Mouse (Mus musculus) frontal cortex, postnatal 36 days (tissue): Measurements from ENCODE around the gene Romo1.
A peak's percentile ranks its signal among the peaks of the same experiment; 100 is the strongest.
"Not testable (repeated sequence)": the region's sequence is repeated elsewhere in the genome, so short reads cannot be mapped to it uniquely, and the experiment has no call there.

Experiments
- DNase-seq, 2 experiments: peaks; one replicate each; pipeline ENCODE4 v3.0.0; 2022; ENCODE audit warnings: low spot score in 2 of 2

Gene Romo1

DNA sequence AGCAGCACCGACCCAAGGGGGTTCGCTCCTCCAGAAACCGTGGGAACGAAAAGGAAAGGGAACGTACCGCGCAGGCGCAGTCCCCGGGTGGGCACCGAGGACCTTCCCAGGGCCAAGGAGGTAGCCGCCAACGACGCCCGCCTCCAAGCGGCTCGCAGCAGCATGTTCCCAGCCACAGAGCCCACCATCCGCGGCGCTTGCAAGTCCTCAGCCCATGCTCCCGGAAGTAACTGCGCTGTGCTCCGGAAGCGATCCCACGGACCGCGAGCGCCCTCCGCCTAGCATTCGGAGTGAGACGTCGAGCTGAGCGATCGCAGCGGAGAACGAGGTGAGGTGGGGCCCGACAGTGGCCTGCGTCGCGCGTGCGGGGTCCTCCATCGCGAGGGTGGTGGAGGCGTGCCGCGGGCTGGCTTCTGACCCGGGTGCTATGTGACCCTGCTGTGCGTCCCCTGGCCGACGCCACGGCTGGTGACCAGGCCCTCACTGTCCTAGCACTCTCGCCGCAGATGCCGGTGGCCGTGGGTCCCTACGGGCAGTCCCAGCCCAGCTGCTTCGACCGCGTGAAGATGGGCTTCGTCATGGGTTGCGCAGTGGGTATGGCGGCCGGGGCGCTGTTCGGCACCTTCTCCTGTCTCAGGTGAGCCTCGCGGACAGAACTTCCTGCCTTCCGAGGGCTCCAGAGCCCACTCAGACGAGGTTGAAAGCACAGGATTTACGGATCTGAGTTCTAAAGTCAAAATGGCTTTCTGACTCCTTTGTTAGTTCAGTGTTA is at the start of gene Romo1, which contains the start of gene Nfs1:
Gene Romo1, plus strand, starts transcription at position 87 of the 772 bp plus-strand sequence.
Gene Nfs1, minus strand, starts transcription at position 234 of the 772 bp plus-strand sequence.
- DNase-seq, result peak; percentile 94

DNA sequence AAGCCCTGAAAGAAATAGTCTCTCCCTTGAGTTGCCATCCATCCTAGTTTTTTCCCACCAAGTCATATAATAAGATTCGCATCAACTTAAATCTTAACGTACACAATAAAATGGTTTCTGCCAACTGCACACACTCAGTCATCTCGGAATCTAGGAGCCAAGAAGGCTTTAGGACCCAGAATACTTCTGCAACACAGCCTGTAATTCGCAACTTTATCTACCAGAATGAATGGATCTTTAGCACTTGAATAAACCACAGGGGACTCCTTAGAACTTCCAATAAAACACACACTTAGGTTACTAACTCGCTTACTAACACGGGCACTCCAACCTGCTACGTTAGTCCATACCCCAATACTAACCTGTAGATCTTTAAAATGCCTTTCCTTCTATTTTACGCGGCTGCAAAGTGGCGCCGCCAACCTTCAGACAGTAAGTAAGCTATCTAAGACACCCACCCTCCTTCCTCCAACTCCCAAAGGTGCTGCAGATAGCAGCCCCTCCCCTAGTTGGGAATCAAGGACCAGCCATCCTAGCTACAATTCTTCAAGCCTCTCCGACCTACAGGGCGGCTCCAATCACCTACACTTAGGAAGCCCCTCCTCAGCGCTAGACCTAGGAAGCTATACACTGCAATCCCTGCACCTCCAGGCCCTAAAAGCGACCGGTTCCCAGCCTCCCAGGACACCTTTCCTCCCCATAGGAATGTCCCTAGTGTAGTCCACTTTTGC is 33.0 kb upstream of the Romo1 start:
- DNase-seq, result peak; percentile 29 to 32

DNA sequence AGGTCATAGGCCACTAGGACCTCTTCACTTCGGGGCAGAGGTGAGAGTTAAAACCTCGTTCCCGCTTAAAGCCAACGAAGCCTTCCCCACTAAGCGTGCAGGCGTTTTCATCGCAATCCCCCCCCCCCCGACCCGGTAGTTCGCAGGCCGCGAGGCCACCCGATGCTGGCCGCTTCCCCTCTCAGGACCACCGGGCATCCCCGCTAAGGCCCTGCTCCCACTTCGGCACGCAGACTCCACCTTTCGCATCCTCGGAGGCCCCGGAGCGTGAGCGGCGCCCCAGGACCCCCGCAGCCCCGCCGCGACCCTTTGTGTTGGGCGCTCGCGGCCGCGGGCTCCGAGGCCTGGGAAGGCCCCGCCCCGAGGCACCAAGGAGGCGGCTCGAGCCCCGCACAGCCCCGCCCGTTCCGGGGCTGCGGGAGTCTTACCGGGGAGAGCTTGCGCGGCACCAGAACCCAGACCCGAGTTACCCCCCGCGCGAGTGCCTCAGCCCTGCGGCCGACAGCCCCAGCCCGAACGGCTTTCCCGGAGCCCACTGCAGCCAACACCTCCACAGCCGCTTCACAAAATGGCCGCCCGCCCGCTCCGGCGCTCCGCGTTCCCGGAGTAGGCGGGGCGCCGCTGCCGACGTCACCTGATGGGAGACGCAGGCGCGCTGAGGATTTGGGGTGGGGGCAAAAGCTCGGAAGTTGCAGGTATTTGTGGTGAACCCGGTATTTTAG is 32.3 kb upstream of the Romo1 start, which contains the start of the genes Cpne1 and Rbm12:
Gene Cpne1, minus strand, starts transcription at position 608 of the 722 bp plus-strand sequence.
Gene Rbm12, minus strand, starts transcription at position 621 of the 722 bp plus-strand sequence.
- peak; percentile 90 to 92 for DNase-seq

DNA sequence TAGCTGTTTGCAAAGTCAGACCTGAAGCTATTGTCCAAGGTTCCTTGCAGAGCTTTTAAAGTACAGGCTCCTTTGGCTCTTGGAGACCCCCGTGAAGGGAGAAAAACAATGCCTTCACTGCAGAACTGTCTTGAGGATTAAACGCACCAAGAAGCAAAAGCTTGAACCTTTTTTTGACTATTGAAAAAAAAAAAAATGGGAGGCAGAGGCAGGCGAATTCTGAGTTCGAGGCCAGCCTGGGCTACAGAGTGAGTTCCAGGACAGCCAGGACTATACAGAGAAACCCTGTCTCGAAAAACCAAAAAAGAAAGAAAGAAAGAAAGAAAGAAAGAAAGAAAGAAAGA is 31.8 kb upstream of the Romo1 start:
- DNase-seq, result not testable (repeated sequence)

GRCm38 (mm10) chr2:156119566-156119965 is 24.3 kb upstream of the Romo1 start:
- no peak for DNase-seq

GRCm38 (mm10) chr2:156123731-156124130 is 20.1 kb upstream of the Romo1 start:
- DNase-seq, result no peak

GRCm38 (mm10) chr2:156126992-156127391 is 16.8 kb upstream of the Romo1 start, which contains the start of gene Gm28036:
Gene Gm28036 (minus strand): TSS chr2:156127092.
- DNase-seq, result no peak

- no peak for DNase-seq
These were observed 9.7 kb upstream of the Romo1 start for GRCm38 (mm10) chr2:156134161-156134560.

- no peak for DNase-seq
These were observed 8.1 kb upstream of the Romo1 start for GRCm38 (mm10) chr2:156135695-156136094.

DNA sequence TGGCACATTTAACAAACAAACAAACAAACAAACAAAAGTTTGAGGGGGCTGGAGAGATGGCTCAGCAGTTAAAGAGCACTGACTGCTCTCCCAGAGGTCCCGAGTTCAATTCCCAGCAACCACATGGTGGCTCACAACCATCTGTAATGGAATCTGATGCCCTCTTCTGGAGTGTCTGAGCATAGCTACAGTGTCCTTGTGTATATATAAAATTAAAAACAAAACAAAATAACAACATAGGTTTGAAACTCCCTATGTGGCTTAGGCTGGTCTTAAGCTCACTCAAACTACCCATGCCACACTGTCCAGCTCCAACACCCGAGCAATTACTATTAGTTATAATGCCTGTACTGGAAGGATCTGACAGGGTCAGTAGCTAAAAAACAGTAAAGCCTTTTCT is 1.0 kb upstream of the Romo1 start:
- no peak for DNase-seq

GRCm38 (mm10) chr2:156143367-156143766 is 472 bp upstream of the Romo1 start:
- peak in 1 of 2 experiments; percentile 4 for DNase-seq

- DNase-seq, result no peak
These were observed 1.8 kb downstream of the Romo1 start for GRCm38 (mm10) chr2:156145486-156146130.

DNA sequence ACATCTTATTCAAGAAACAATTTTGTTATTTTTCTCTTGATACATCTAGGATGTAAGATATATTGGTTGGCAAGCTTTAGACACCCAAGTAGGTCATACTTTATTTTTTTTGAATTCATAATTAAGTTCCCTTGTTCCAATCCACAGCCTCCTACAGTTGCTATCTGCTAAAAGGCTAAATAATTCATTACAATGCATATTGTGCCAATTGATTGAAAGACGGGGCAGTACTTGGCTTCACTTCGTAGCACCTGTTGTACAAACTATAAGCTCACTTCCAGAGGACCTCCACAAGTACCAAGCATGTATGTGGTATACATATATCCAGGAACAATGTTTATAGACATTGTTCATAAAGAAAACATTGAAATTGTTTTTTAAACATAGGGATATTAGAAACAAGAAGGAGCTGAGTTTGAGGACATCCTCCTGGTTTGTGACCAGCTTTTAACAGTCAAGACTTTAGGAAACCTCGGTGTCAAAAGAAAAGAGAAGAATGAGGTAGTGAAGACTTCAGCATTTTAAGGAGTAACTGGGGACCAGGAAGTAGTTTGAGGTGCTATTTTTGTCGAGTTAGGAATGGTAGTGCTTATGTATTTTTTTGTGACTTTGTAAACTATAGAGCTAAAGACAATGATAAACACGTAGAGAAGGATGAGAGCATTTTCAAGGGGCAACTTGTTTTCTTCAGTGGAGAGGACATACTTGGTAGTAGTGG is 2.6 kb downstream of the Romo1 start:
- DNase-seq, result no peak

GRCm38 (mm10) chr2:156147316-156147915 is 3.6 kb downstream of the Romo1 start:
- DNase-seq, result no peak

DNA sequence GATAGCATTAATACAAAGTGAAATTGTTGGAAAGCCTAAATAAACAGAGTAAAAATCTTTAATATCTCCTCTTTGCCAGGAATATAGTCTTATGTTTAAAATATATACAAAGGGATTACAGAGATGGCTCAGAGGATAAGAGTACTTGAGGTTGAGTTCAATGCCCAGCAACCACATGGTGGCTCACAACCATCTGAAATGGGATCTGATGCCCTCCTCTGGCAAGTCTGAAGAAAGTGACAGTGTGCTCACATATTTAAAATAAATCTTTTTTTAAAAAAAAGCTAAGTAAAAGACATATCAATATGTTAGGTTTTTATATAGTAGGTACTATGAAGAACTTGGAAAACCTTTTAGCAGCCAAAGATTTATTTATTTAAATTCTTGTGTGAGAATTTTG is 7.7 kb downstream of the Romo1 start:
- no peak for DNase-seq

- no peak for DNase-seq
These were observed 21.6 kb downstream of the Romo1 start for GRCm38 (mm10) chr2:156165478-156165877.

DNA sequence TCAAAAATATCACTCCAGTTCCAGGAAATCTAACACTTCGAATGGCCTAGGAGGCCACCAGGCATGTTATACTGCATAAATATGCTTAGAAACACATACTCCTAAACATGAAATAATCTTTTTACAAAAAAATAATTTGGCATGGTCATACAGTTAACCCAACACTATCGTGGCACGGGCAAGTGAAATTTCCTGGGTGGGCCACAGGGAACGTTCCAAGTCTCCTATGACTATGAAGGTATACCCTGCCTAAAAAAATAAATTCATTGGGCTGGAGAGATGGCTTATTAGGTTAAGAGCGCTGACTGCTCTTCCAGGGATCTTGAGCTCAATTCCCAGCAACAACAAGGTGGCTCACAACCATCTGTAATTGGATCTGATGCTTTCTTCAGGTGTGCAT is 22.7 kb downstream of the Romo1 start:
- DNase-seq, result no peak

- DNase-seq, result no peak
These were observed 33.2 kb downstream of the Romo1 start for GRCm38 (mm10) chr2:156177079-156177478.

- DNase-seq, result no peak
These were observed 33.8 kb downstream of the Romo1 start for GRCm38 (mm10) chr2:156177651-156178050.

DNA sequence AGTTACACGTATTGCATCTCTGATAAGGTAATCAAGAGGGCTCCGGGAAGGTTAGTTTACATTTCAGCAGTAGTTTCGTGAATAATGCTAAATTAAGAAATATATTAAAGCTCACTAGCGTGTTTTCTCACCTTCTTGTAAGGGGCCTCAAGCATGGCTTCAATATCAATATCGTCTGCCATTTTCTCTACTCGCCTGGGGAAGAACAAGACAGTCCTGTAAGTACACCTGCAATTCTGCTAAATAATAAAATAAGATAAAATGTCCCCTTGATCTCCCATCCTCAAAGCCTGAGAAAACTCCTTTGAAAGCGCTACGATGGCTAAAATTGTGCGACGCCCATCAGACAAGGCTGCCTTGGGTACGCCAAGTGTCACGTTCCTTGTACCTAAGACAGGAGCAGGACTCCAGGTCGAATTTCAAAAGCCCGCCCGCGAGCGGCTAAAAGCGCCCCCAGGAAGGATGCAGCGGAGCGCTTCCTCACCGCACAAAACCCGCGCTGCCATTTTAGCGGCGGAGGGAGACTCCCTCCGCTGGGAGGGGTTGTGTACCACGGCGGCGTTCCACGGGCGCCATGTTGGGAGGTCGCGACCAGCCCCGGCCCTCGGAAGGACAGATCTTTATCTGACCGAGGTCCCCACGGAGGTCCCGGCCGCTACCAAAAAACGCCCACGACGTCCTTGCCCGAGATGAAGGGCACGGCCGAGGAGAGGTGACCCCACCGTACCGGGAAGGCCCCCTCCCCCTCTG is 35.4 kb downstream of the Romo1 start:
- peak; percentile 68 to 77 for DNase-seq
